Mouse (Mus musculus): ENCODE data around the gene Dolk. TPM values are rescaled to one million over a fixed set of nuclear protein-coding genes. Genes with fewer than 3 reads are reported as not detected.
A peak's percentile ranks its signal among the peaks of the same experiment; 100 is the strongest.

Gene Dolk
- polyA plus RNA-seq, 1 experiment, result 11.5 TPM

GRCm38 (mm10) chr2:30270134-30270533 is 16.0 kb downstream of the Dolk start:
- H3K27ac ChIP-seq (ENCODE audit: insufficient read depth, low read depth, low read length), result peak overlapping the region; percentile 58

GRCm38 (mm10) chr2:30269241-30269990 is 16.7 kb downstream of the Dolk start:
- Histone ChIP-seq H3K4me3 (ENCODE audit: insufficient read depth, low read length) (no peak overlapping the region), H3K4me1 (ENCODE audit: control insufficient read depth, insufficient read depth, low read length) (peaks cover 50% of the 10 kb centered on the region), H3K27ac (ENCODE audit: insufficient read depth, low read depth, low read length) (peak overlapping the region; percentile 58)
- TF ChIP-seq CTCF (IDR thresholded peaks at IDR 0.05; ENCODE audit: low read depth, low read length), result no peak
- TF ChIP-seq POLR2A (IDR thresholded peaks at IDR 0.05; ENCODE audit: borderline replicate concordance, low read depth, low read length), result no peak

More at GRCm38 (mm10) chr2:30270134-30270533, 16.0 kb downstream of the Dolk start:
- Histone ChIP-seq H3K4me1 (ENCODE audit: control insufficient read depth, insufficient read depth, low read length) (peaks cover 48% of the 10 kb centered on the region), H3K4me3 (ENCODE audit: insufficient read depth, low read length) (no peak overlapping the region)
- TF ChIP-seq POLR2A (IDR thresholded peaks at IDR 0.05; ENCODE audit: borderline replicate concordance, low read depth, low read length) (no peak), CTCF (IDR thresholded peaks at IDR 0.05; ENCODE audit: low read depth, low read length) (no peak)

- peak overlapping the region; percentile 58 for H3K27ac ChIP-seq (ENCODE audit: insufficient read depth, low read depth, low read length)
- peaks cover 50% of the 10 kb centered on the region for H3K4me1 ChIP-seq (ENCODE audit: control insufficient read depth, insufficient read depth, low read length)
- TF ChIP-seq POLR2A (IDR thresholded peaks at IDR 0.05; ENCODE audit: borderline replicate concordance, low read depth, low read length) (no peak), CTCF (IDR thresholded peaks at IDR 0.05; ENCODE audit: low read depth, low read length) (no peak)
- H3K4me3 ChIP-seq (ENCODE audit: insufficient read depth, low read length), result no peak overlapping the region
Observed at GRCm38 (mm10) chr2:30268371-30268770, 17.8 kb downstream of the Dolk start.

GRCm38 (mm10) chr2:30267466-30267865 is 18.7 kb downstream of the Dolk start:
- H3K4me3 ChIP-seq (ENCODE audit: insufficient read depth, low read length), result no peak overlapping the region
- peaks cover 50% of the 10 kb centered on the region for H3K4me1 ChIP-seq (ENCODE audit: control insufficient read depth, insufficient read depth, low read length)
- H3K27ac ChIP-seq (ENCODE audit: insufficient read depth, low read depth, low read length), result no peak overlapping the region
- TF ChIP-seq POLR2A (IDR thresholded peaks at IDR 0.05; ENCODE audit: borderline replicate concordance, low read depth, low read length), result no peak
- no peak for TF ChIP-seq CTCF (IDR thresholded peaks at IDR 0.05; ENCODE audit: low read depth, low read length)

- H3K4me3 ChIP-seq (ENCODE audit: insufficient read depth, low read length), result peak overlapping the region; percentile 3; the same call in 1 of the 2 replicates
- peaks cover 50% of the 10 kb centered on the region for H3K4me1 ChIP-seq (ENCODE audit: control insufficient read depth, insufficient read depth, low read length)
- TF ChIP-seq CTCF (IDR thresholded peaks at IDR 0.05; ENCODE audit: low read depth, low read length) (no peak; the same call in 1 of the 2 replicates), POLR2A (IDR thresholded peaks at IDR 0.05; ENCODE audit: borderline replicate concordance, low read depth, low read length) (no peak)
- H3K27ac ChIP-seq (ENCODE audit: insufficient read depth, low read depth, low read length), result peak overlapping the region; percentile 86
Observed at GRCm38 (mm10) chr2:30266392-30266941, 19.7 kb downstream of the Dolk start.

GRCm38 (mm10) chr2:30265767-30266253 is 20.3 kb downstream of the Dolk start, which contains the start of gene Phyhd1:
Gene Phyhd1, plus strand, starts transcription at chr2:30266203.
- no peak for TF ChIP-seq CTCF (IDR thresholded peaks at IDR 0.05; ENCODE audit: low read depth, low read length)
- no peak for TF ChIP-seq POLR2A (IDR thresholded peaks at IDR 0.05; ENCODE audit: borderline replicate concordance, low read depth, low read length)
- peak within 1 kb of the TSS; percentile 86 for H3K27ac ChIP-seq (ENCODE audit: insufficient read depth, low read depth, low read length)
- H3K4me1 ChIP-seq (ENCODE audit: control insufficient read depth, insufficient read depth, low read length), result peaks cover 50% of the 10 kb centered on the region
- peak within 1 kb of the TSS; percentile 3; the same call in 1 of the 2 replicates for H3K4me3 ChIP-seq (ENCODE audit: insufficient read depth, low read length)

- TF ChIP-seq POLR2A (IDR thresholded peaks at IDR 0.05; ENCODE audit: borderline replicate concordance, low read depth, low read length) (no peak), CTCF (IDR thresholded peaks at IDR 0.05; ENCODE audit: low read depth, low read length) (no peak)
- Histone ChIP-seq H3K4me3 (ENCODE audit: insufficient read depth, low read length) (no peak overlapping the region), H3K27ac (ENCODE audit: insufficient read depth, low read depth, low read length) (peak overlapping the region; percentile 86), H3K4me1 (ENCODE audit: control insufficient read depth, insufficient read depth, low read length) (peaks cover 51% of the 10 kb centered on the region)
Observed at GRCm38 (mm10) chr2:30264671-30265519, 21.2 kb downstream of the Dolk start.

GRCm38 (mm10) chr2:30263811-30264210 is 22.3 kb downstream of the Dolk start:
- H3K4me1 ChIP-seq (ENCODE audit: control insufficient read depth, insufficient read depth, low read length), result peaks cover 50% of the 10 kb centered on the region

GRCm38 (mm10) chr2:30262840-30263441 is 23.2 kb downstream of the Dolk start:
- TF ChIP-seq POLR2A (IDR thresholded peaks at IDR 0.05; ENCODE audit: borderline replicate concordance, low read depth, low read length) (no peak), CTCF (IDR thresholded peaks at IDR 0.05; ENCODE audit: low read depth, low read length) (no peak)
- Histone ChIP-seq H3K4me1 (ENCODE audit: control insufficient read depth, insufficient read depth, low read length) (peaks cover 50% of the 10 kb centered on the region), H3K4me3 (ENCODE audit: insufficient read depth, low read length) (no peak overlapping the region), H3K27ac (ENCODE audit: insufficient read depth, low read depth, low read length) (no peak overlapping the region)

More at GRCm38 (mm10) chr2:30263811-30264210, 22.3 kb downstream of the Dolk start:
- H3K4me3 ChIP-seq (ENCODE audit: insufficient read depth, low read length), result no peak overlapping the region
- H3K27ac ChIP-seq (ENCODE audit: insufficient read depth, low read depth, low read length), result no peak overlapping the region
- TF ChIP-seq POLR2A (IDR thresholded peaks at IDR 0.05; ENCODE audit: borderline replicate concordance, low read depth, low read length), result no peak
- no peak for TF ChIP-seq CTCF (IDR thresholded peaks at IDR 0.05; ENCODE audit: low read depth, low read length)

Measured in bone marrow macrophage, adult 2 months (primary cell).